Mouse (Mus musculus) macrophage (primary cell): ENCODE data around the gene Cradd. TPM values are rescaled to one million over a fixed set of nuclear protein-coding genes. Genes with fewer than 3 reads are reported as not detected.
A peak's percentile ranks its signal among the peaks of the same experiment; 100 is the strongest.

Experiments used
- H3K27ac ChIP-seq: fragments of 350-480 bp; formaldehyde crosslinking; 2 replicates; pipeline ENCODE4 v1.9.0; 2021
- H3K36me3 ChIP-seq: fragments of 350-480 bp; formaldehyde crosslinking; 2 replicates; pipeline ENCODE4 v1.9.0; 2021; ENCODE audit errors: inconsistent target
- H3K4me3 ChIP-seq: fragments of 350-480 bp; formaldehyde crosslinking; 2 replicates; pipeline ENCODE4 v1.9.0; 2021; ENCODE audit errors: inconsistent target
- H3K79me2 ChIP-seq: fragments of 350-480 bp; formaldehyde crosslinking; 2 replicates; pipeline ENCODE4 v1.9.0; 2021; ENCODE audit errors: inconsistent target
- WGBS: methylation state at CpG from one replicate; pipeline ENCODE4 v1.1.7; 2026; ENCODE audit warnings: inconsistent platforms; ENCODE audit not compliant: missing documents; 5-methylcytosine and 5-hydroxymethylcytosine counted together
- polyA plus RNA-seq: library from polyadenylated mRNA; stranded (reverse); fragments of 250-400 nt; gene quantifications from 3 replicates; pipeline ENCODE4 v1.2.4, GENCODE M21; 2018; ENCODE audit warnings: inconsistent platforms

The Cradd gene
- polyA plus RNA-seq, 1 experiment from 2014 or later, result 9.2 TPM

- no peak overlapping the region for H3K27ac ChIP-seq
- H3K4me3 ChIP-seq, result no peak overlapping the region
- H3K36me3 ChIP-seq, result no peaks in the 10 kb centered on the region
- 95% methylated on average over 7 of the region's 8 CpGs for WGBS
- H3K79me2 ChIP-seq, result no peaks in the 10 kb centered on the region
Observed at GRCm38 (mm10) chr10:95211660-95212059, 112.3 kb downstream of the Cradd start.

- Histone ChIP-seq H3K4me3 (no peak overlapping the region), H3K27ac (no peak overlapping the region), H3K79me2 (no peaks in the 10 kb centered on the region), H3K36me3 (no peaks in the 10 kb centered on the region)
- 68% methylated on average over 7 of the region's 7 CpGs for whole genome bisulfite sequencing
Observed at GRCm38 (mm10) chr10:95210664-95211372, 113.1 kb downstream of the Cradd start.

GRCm38 (mm10) chr10:95210167-95210566 is 113.8 kb downstream of the Cradd start:
- Histone ChIP-seq H3K27ac (no peak overlapping the region), H3K36me3 (no peaks in the 10 kb centered on the region), H3K79me2 (no peaks in the 10 kb centered on the region), H3K4me3 (no peak overlapping the region)
- 86% methylated on average over 4 of the region's 4 CpGs for WGBS

GRCm38 (mm10) chr10:95207423-95207822 is 116.5 kb downstream of the Cradd start:
- Histone ChIP-seq H3K27ac (no peak overlapping the region), H3K36me3 (no peaks in the 10 kb centered on the region), H3K4me3 (no peak overlapping the region), H3K79me2 (no peaks in the 10 kb centered on the region)
- WGBS, result 100% methylated on average over 8 of the region's 8 CpGs

- H3K36me3 ChIP-seq, result no peaks in the 10 kb centered on the region
- no peaks in the 10 kb centered on the region for H3K79me2 ChIP-seq
- no peak overlapping the region for H3K27ac ChIP-seq
- 81% methylated on average over 8 of the region's 8 CpGs for WGBS
- H3K4me3 ChIP-seq, result no peak overlapping the region
Observed at GRCm38 (mm10) chr10:95201514-95201913, 122.4 kb downstream of the Cradd start.

GRCm38 (mm10) chr10:95200323-95200722 is 123.6 kb downstream of the Cradd start:
- no peaks in the 10 kb centered on the region for H3K79me2 ChIP-seq
- H3K36me3 ChIP-seq, result no peaks in the 10 kb centered on the region
- no peak overlapping the region for H3K27ac ChIP-seq
- no peak overlapping the region for H3K4me3 ChIP-seq
- WGBS, result 97% methylated on average over 7 of the region's 7 CpGs

GRCm38 (mm10) chr10:95199541-95200269 is 124.2 kb downstream of the Cradd start:
- 85% methylated on average over 11 of the region's 11 CpGs for WGBS
- no peaks in the 10 kb centered on the region for H3K36me3 ChIP-seq
- H3K27ac ChIP-seq, result no peak overlapping the region
- no peaks in the 10 kb centered on the region for H3K79me2 ChIP-seq
- H3K4me3 ChIP-seq, result no peak overlapping the region

- H3K79me2 ChIP-seq, result no peaks in the 10 kb centered on the region
- H3K36me3 ChIP-seq, result no peaks in the 10 kb centered on the region
- 94% methylated on average over 8 of the region's 8 CpGs for WGBS
- H3K4me3 ChIP-seq, result no peak overlapping the region
- H3K27ac ChIP-seq, result no peak overlapping the region
Observed at GRCm38 (mm10) chr10:95197377-95197776, 126.6 kb downstream of the Cradd start.

GRCm38 (mm10) chr10:95195719-95196118 is 128.2 kb downstream of the Cradd start:
- no peaks in the 10 kb centered on the region for H3K79me2 ChIP-seq
- 39% methylated on average over 5 of the region's 5 CpGs for WGBS
- H3K4me3 ChIP-seq, result no peak overlapping the region
- no peak overlapping the region for H3K27ac ChIP-seq
- H3K36me3 ChIP-seq, result no peaks in the 10 kb centered on the region

GRCm38 (mm10) chr10:95194776-95195175 is 129.2 kb downstream of the Cradd start:
- Histone ChIP-seq H3K27ac (no peak overlapping the region), H3K4me3 (no peak overlapping the region), H3K36me3 (no peaks in the 10 kb centered on the region), H3K79me2 (no peaks in the 10 kb centered on the region)
- WGBS, result 85% methylated on average over 4 of the region's 4 CpGs

GRCm38 (mm10) chr10:95193875-95194281 is 130.1 kb downstream of the Cradd start:
- Histone ChIP-seq H3K27ac (no peak overlapping the region), H3K36me3 (no peaks in the 10 kb centered on the region), H3K4me3 (no peak overlapping the region), H3K79me2 (no peaks in the 10 kb centered on the region)
- WGBS, result 58% methylated on average over 11 of the region's 11 CpGs

- no peaks in the 10 kb centered on the region for H3K36me3 ChIP-seq
- no peaks in the 10 kb centered on the region for H3K79me2 ChIP-seq
- H3K27ac ChIP-seq, result peak overlapping the region; percentile 87
- no peak overlapping the region for H3K4me3 ChIP-seq
- 2% methylated on average over 3 of the region's 3 CpGs for WGBS
Observed at GRCm38 (mm10) chr10:95191881-95192280, 132.1 kb downstream of the Cradd start.

- no peaks in the 10 kb centered on the region for H3K36me3 ChIP-seq
- H3K27ac ChIP-seq, result peak overlapping the region; percentile 87
- WGBS, result 94% methylated on average over 9 of the region's 9 CpGs
- no peaks in the 10 kb centered on the region for H3K79me2 ChIP-seq
- no peak overlapping the region for H3K4me3 ChIP-seq
Observed at GRCm38 (mm10) chr10:95191151-95191655, 132.7 kb downstream of the Cradd start.

GRCm38 (mm10) chr10:95189550-95190211 is 134.3 kb downstream of the Cradd start:
- Histone ChIP-seq H3K36me3 (no peaks in the 10 kb centered on the region), H3K4me3 (no peak overlapping the region), H3K27ac (no peak overlapping the region), H3K79me2 (no peaks in the 10 kb centered on the region)
- WGBS, result 90% methylated on average over 16 of the region's 16 CpGs

- H3K79me2 ChIP-seq, result no peaks in the 10 kb centered on the region
- no peaks in the 10 kb centered on the region for H3K36me3 ChIP-seq
- 96% methylated on average over 4 of the region's 5 CpGs for WGBS
- H3K4me3 ChIP-seq, result no peak overlapping the region
- no peak overlapping the region for H3K27ac ChIP-seq
Observed at GRCm38 (mm10) chr10:95184210-95184609, 139.7 kb downstream of the Cradd start.
